Mouse (Mus musculus) lung, embryonic 14.5 days (tissue): ENCODE measurements around the gene Gm27021. TPM values are rescaled to one million over a fixed set of nuclear protein-coding genes. Genes with fewer than 3 reads are reported as not detected.

Experiments
- ATAC-seq: fragments of 200-750 bp; cut with Nextera tagmentation; 2 replicates; pipeline ENCODE4 v1.8.0; 2017; ENCODE audit warnings: mild to moderate bottlenecking, moderate TSS enrichment, moderate library complexity; ENCODE audit not compliant: insufficient read depth
- DNase-seq: peaks from one replicate; pipeline ENCODE4 v3.0.0-alpha.2; 2015
- H3K27ac ChIP-seq: fragments of 300-500 bp; sonication (generic); 2 replicates; pipeline ENCODE4 v1.5.1; 2014; ENCODE audit warnings: low read depth, mild to moderate bottlenecking, moderate library complexity
- H3K27me3 ChIP-seq: fragments of 300-500 bp; sonication (generic); 2 replicates; pipeline ENCODE4 v1.6.1; 2014; ENCODE audit warnings: low read length, control low read depth; ENCODE audit not compliant: insufficient read depth
- H3K36me3 ChIP-seq: fragments of 300-500 bp; sonication (generic); 2 replicates; pipeline ENCODE4 v1.6.1; 2014; ENCODE audit warnings: control low read depth; ENCODE audit not compliant: insufficient read depth
- H3K4me1 ChIP-seq: fragments of 300-500 bp; sonication (generic); 2 replicates; pipeline ENCODE4 v1.6.1; 2014; ENCODE audit warnings: antibody characterized with exemption, control low read depth; ENCODE audit not compliant: insufficient read depth
- H3K4me2 ChIP-seq: fragments of 300-500 bp; sonication (generic); 2 replicates; pipeline ENCODE4 v1.6.1; 2014; ENCODE audit warnings: mild to moderate bottlenecking
- H3K4me3 ChIP-seq: fragments of 300-500 bp; sonication (generic); 2 replicates; pipeline ENCODE4 v1.5.1; 2014; ENCODE audit warnings: low read depth, low read length
- H3K9ac ChIP-seq: fragments of 300-500 bp; sonication (generic); 2 replicates; pipeline ENCODE4 v1.6.1; 2014
- H3K9me3 ChIP-seq: fragments of 300-500 bp; sonication (generic); 2 replicates; pipeline ENCODE4 v1.6.1; 2016; ENCODE audit warnings: low read depth, low read length, control low read depth
- CTCF ChIP-seq: IDR thresholded peaks from 2 replicates; pipeline ENCODE4 v1.5.1; 2016; ENCODE audit warnings: antibody characterized with exemption, low read depth
- WGBS: fragments of 180-500 bp; shearing (Covaris S2); extraction: QIAGEN DNeasy Blood & Tissue Kit; methylation state at CpG from one replicate; pipeline ENCODE4 v1.1.7; 2014; 5-methylcytosine and 5-hydroxymethylcytosine counted together
- polyA plus RNA-seq: library from polyadenylated mRNA; unstranded; fragments of >200 nt; fragmentation: Nextera tagmentation; extraction: Ambion mirVana; gene quantifications from 2 replicates; pipeline ENCODE4 v1.2.1, GENCODE M21; 2014

The Gm27021 gene
- polyA plus RNA-seq, result 2.6 and 5.0 TPM in 2 replicates

DNA sequence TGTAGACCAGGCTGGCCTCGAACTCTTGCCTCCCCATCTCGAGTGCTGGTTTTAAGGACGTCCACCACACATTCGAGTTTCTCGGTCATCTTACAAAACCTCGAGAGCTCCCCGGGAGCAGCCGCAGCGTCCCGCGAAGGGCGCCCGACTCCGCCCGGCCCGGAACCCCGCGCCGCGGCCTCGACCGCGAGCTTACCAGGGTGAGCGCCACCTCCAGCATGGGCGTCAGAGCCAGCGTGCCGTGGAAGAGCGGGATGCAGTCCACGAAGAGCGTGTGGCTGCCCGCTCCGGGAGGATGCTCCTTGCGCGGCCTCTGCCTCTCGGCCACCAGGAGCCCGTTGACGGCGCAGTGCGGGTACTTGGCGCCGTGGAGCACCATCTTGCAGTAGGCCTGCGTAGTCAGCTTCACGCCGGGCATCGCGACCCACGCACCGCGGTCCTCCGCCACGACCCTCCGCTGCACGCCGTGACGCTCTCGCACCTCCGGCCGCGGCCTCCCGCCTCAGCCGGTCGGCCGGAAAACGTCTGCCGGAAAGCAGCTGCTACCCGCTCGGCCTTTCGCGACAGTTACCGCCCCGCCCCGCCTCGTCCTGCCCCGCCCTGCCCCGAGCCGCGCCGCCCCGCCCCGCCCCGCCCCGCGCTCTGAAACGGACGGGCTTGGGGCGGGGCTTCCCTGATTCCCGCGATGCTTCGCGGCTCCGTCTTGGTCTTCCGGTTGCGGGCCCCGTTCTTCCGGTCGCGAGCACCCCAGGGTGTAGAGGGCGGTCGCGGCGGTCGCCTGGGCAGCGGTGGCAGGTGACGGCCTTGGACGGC, at the start of gene Gm27021, which contains the start of gene Cox4i1:
TSS of gene Gm27021 (minus strand) at position 519 of the 813 bp plus-strand sequence.
TSS of gene Cox4i1 (plus strand) at position 662 of the 813 bp plus-strand sequence.
- ATAC-seq (peak; percentile 94), DNase-seq (peak; percentile 96)
- Histone ChIP-seq H3K4me1 (peaks cover 15% of the 10 kb centered on the region; the same call in 1 of the 2 replicates), H3K9ac (peak within 1 kb of the TSS; percentile 96), H3K4me2 (peak within 1 kb of the TSS; percentile 94), H3K9me3 (no peaks in the 10 kb centered on the region), H3K36me3 (peaks cover 35% of the 10 kb centered on the region), H3K27ac (peak within 1 kb of the TSS; percentile 87), H3K4me3 (peak within 1 kb of the TSS; percentile 97), H3K27me3 (no peaks in the 10 kb centered on the region)
- TF ChIP-seq CTCF, result no peak; the same call in 1 of the 2 replicates
- WGBS, result under 1% methylated on average over 105 of the region's 105 CpGs

GRCm38 (mm10) chr8:120715996-120716680, 48.3 kb upstream of the Gm27021 start:
- 71% methylated on average over 15 of the region's 15 CpGs for WGBS
- DNase-seq, result no peak

DNA sequence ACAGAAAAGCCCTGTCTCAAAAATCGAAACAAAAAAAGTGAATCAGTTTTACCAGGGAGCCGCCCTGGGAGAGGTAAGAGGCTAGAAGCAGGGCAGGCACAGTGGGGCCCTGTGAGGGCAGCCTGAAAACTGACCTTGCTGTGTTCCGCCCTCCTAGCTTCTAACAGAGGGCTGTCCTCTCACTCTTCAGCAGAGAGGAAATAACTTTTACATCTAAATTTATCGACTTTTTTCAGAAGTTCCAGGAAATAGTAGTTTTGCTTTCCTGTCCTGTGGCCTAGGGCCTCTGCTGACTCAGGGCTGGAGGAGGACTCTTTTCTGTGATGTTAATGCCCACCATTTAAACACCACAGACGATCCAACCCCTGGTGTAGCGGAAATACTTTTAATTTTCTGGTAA, 47.3 kb upstream of the Gm27021 start:
- Histone ChIP-seq H3K27ac (no peak overlapping the region), H3K4me1 (no peaks in the 10 kb centered on the region), H3K27me3 (no peaks in the 10 kb centered on the region), H3K36me3 (no peaks in the 10 kb centered on the region), H3K4me3 (no peak overlapping the region), H3K9me3 (no peaks in the 10 kb centered on the region), H3K4me2 (no peak overlapping the region), H3K9ac (no peak overlapping the region)
- WGBS, result 77% methylated on average over 6 of the region's 6 CpGs
- no peak for TF ChIP-seq CTCF
- ATAC-seq (no peak), DNase-seq (no peak)

More at GRCm38 (mm10) chr8:120715996-120716680, 48.3 kb upstream of the Gm27021 start:
- Histone ChIP-seq H3K9me3 (no peaks in the 10 kb centered on the region), H3K27ac (no peak overlapping the region), H3K4me1 (no peaks in the 10 kb centered on the region), H3K4me2 (no peak overlapping the region), H3K4me3 (no peak overlapping the region), H3K9ac (no peak overlapping the region), H3K27me3 (no peaks in the 10 kb centered on the region), H3K36me3 (no peaks in the 10 kb centered on the region)
- no peak for ATAC-seq
- TF ChIP-seq CTCF, result no peak

- WGBS, result 66% methylated on average over 10 of the region's 10 CpGs
Measured at GRCm38 (mm10) chr8:120709176-120709575, 41.3 kb upstream of the Gm27021 start.

DNA sequence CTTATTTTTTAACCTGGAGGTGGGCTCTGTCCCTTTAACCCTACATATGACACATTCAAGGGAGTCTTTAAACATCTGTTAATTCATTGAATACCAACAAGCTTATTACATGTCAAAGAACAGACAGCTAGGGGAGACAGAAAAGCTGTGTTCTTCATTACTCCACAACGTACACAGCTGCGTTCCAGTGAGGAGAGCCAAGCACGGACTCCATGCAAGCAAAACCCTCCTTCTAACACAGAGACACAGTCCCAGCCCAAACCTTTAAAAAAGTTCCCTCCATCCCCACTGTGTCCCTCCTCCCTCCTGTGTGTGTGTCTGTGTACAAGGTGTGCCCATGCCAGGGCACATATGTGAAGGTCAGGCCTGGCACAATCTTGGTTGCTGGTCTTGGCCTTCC, 38.3 kb upstream of the Gm27021 start:
- WGBS, result 69% methylated on average over 3 of the region's 3 CpGs
- TF ChIP-seq CTCF, result no peak

More at GRCm38 (mm10) chr8:120709176-120709575, 41.3 kb upstream of the Gm27021 start:
- DNase-seq, result no peak
- Histone ChIP-seq H3K9ac (no peak overlapping the region), H3K27me3 (no peaks in the 10 kb centered on the region), H3K4me1 (no peaks in the 10 kb centered on the region), H3K36me3 (no peaks in the 10 kb centered on the region), H3K4me2 (no peak overlapping the region), H3K27ac (no peak overlapping the region), H3K4me3 (no peak overlapping the region), H3K9me3 (no peaks in the 10 kb centered on the region)
- no peak for ATAC-seq
- TF ChIP-seq CTCF, result no peak

DNA sequence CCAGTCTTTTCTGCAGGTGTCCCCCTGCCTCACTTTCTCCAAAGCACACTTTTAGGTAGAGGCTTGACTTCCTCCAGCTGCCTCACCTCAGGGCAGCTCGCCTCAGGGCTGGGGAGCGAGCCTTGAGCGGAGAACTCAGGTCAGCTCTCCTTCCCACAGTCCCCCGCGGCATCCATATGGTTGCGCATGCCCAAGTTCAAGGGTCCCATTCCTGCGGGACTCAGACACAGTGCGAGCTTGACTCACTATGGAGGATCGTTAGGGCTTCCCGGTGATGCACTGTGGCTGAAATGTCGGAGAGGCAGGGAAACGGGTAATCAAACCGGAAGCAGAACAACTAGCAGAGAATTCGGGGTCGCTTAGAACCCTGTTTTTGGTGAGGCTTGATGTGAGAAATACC, 37.3 kb upstream of the Gm27021 start:
- no peak for TF ChIP-seq CTCF

More for the DNA sequence above, 38.3 kb upstream of the Gm27021 start:
- Histone ChIP-seq H3K9me3 (no peaks in the 10 kb centered on the region), H3K4me3 (no peak overlapping the region), H3K27ac (no peak overlapping the region), H3K36me3 (no peaks in the 10 kb centered on the region), H3K9ac (no peak overlapping the region), H3K4me1 (no peaks in the 10 kb centered on the region), H3K4me2 (no peak overlapping the region), H3K27me3 (no peaks in the 10 kb centered on the region)
- DNase-seq, result no peak
- no peak for ATAC-seq

DNA sequence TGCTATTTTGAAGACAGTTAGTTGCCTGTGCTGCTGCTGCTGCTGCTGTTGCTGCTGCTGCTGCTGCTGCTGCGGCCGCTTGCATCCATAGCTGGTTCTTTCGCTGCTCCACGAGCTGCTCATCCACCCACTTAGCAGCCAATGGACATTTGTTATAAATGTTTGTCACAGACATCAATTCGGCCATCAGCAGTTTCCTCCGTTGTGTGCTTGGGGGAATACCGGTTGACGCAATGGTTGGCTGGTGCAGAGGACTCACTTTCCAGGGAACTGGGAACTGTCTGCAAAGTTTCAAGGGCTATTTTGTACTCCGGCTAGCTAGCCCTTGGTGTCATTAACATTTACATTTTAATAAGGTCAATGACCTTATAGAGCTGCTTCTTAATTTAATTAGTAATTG, 36.3 kb upstream of the Gm27021 start:
- no peak for TF ChIP-seq CTCF
- peak; percentile 43 for DNase-seq
- Histone ChIP-seq H3K27ac (no peak overlapping the region), H3K36me3 (no peaks in the 10 kb centered on the region), H3K9me3 (no peaks in the 10 kb centered on the region), H3K4me3 (no peak overlapping the region), H3K27me3 (no peaks in the 10 kb centered on the region), H3K4me1 (peaks cover 6% of the 10 kb centered on the region; the same call in 1 of the 2 replicates), H3K9ac (no peak overlapping the region), H3K4me2 (no peak overlapping the region)
- ATAC-seq, result no peak
- WGBS, result 41% methylated on average over 9 of the region's 9 CpGs

More for the DNA sequence above, 37.3 kb upstream of the Gm27021 start:
- H3K9ac ChIP-seq, result no peak overlapping the region
- no peak overlapping the region for H3K4me2 ChIP-seq
- H3K4me1 ChIP-seq, result no peaks in the 10 kb centered on the region
- no peaks in the 10 kb centered on the region for H3K36me3 ChIP-seq
- no peak overlapping the region for H3K4me3 ChIP-seq
- DNase-seq (no peak), ATAC-seq (no peak)
- H3K9me3 ChIP-seq, result no peaks in the 10 kb centered on the region
- H3K27me3 ChIP-seq, result no peaks in the 10 kb centered on the region
- 77% methylated on average over 15 of the region's 15 CpGs for WGBS
- no peak overlapping the region for H3K27ac ChIP-seq
